Mouse (Mus musculus) ES-Bruce4 (cell line): Measurements from ENCODE around the gene Ttll5.

Source experiments
- CTCF ChIP-seq: IDR thresholded peaks from one replicate; pipeline ENCODE4 v1.8.1; 2011; ENCODE audit warnings: low read depth, low read length
- POLR2A ChIP-seq: IDR thresholded peaks from one replicate; pipeline ENCODE4 v1.8.1; 2011; ENCODE audit warnings: low read length; ENCODE audit not compliant: insufficient read depth

DNA sequence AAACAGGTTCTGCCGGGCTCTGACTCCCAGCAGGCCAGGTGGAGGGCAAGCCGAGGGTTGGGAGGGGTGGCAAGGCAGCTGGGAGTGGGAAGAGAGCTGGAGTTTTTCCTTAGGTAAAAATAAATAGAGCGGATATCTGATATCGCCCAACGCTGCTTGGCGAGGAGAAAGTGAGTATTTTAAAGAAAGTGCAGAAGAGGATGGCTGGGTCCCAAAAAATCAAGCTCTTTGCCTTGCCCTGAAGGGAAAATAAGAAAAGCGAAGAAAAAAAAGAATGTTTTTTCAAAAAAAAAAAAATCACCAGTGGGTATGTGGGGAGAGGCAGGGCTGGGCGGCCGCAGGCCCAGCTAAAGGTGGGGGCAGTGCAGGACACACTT lies 253.7 kb downstream of the Ttll5 start:
- TF ChIP-seq CTCF (no peak), POLR2A (no peak)
